Mouse (Mus musculus) left cerebral cortex, postnatal 36 days (tissue): ENCODE measurements around the gene Arv1. TPM values are rescaled to one million over a fixed set of nuclear protein-coding genes. Genes with fewer than 3 reads are reported as not detected.

Experiments
- DNase-seq, 2 experiments: peaks; one replicate each; pipeline ENCODE4 v3.0.0; 2021 to 2022; ENCODE audit warnings: low spot score in 2 of 2, mixed read lengths in 1 of 2
- intact Hi-C: fragments of 180-260 bp; cut with DNase I; formaldehyde crosslinking; loops from one replicate; pipeline ENCODE4 v1.15.1; 2025
- total RNA-seq, 2 experiments: library from RNA; stranded (reverse); gene quantifications; 2 replicates each; pipeline ENCODE4 v1.2.3; 2021

Gene Arv1
- total RNA-seq, 2 experiments from 2014 or later, result 9.8 to 12.7 TPM

DNA sequence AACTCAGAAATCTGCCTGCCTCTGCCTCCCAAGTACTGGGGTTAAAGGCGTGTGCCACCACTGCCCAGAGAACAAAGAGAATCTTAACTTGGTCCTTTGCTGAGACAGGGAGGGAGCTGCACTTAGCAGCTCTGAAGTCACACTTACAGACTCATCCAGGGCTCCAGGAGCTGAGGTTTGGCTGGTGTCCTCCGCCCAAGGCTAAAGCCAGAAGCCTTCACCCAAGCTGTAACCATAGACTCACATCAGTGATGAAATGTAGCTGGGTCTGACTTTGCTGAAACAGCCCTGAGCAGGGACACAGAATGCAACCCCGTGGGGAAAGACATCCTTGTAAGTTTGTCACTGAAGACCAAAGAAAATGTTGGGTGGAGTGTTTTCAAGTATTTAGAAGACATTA lies 60.5 kb downstream of the Arv1 start:
- intact Hi-C loops, result no loop called here
- no peak for DNase-seq

GRCm38 (mm10) chr8:124783228-124783627 lies 61.3 kb downstream of the Arv1 start:
- intact Hi-C loops, result no loop called here
- DNase-seq, result no peak

Other genes starting within 250 kb of the Arv1 start
- 10 to 100 TPM; 37.1 to 41.7 TPM for gene Cog2, start 201.4 kb upstream of the Arv1 start, total RNA-seq
- gene Agt, start 152.4 kb upstream of the Arv1 start, total RNA-seq, result 10 to 100 TPM; 10.6 to 19.5 TPM
- under 1 TPM in 1 of 2 experiments, not detected in 1; 0.12 TPM for gene Capn9, start 146.0 kb upstream of the Arv1 start, total RNA-seq
- gene 2310022B05Rik, start 58.8 kb upstream of the Arv1 start, total RNA-seq, result 10 to 100 TPM; 52.3 to 58.1 TPM
- gene Ttc13, start 156 bp upstream of the Arv1 start, total RNA-seq, result 10 to 100 TPM; 35.6 to 49.9 TPM
- gene Fam89a, start 29.7 kb downstream of the Arv1 start, total RNA-seq, result under 1 TPM; 0.29 to 0.54 TPM
- gene Trim67, start 71.0 kb downstream of the Arv1 start, total RNA-seq, result 1 to 10 TPM; 2.0 to 2.4 TPM
- 10 to 100 TPM; 47.4 to 57.8 TPM for gene Gnpat, start 140.9 kb downstream of the Arv1 start, total RNA-seq
- 10 to 100 TPM; 19.6 to 20.9 TPM for gene 2810004N23Rik, start 141.0 kb downstream of the Arv1 start, total RNA-seq
- gene Exoc8, start 175.6 kb downstream of the Arv1 start, total RNA-seq, result 10 to 100 TPM; 34.5 to 35.3 TPM
- gene Sprtn, start 175.7 kb downstream of the Arv1 start, total RNA-seq, result 10 to 100 TPM; 11.5 to 15.0 TPM
- 10 to 100 TPM; 67.3 to 72.4 TPM for gene Egln1, start 227.2 kb downstream of the Arv1 start, total RNA-seq